Mouse (Mus musculus): ENCODE results near the gene Tfb1m.

Gene Tfb1m

DNA sequence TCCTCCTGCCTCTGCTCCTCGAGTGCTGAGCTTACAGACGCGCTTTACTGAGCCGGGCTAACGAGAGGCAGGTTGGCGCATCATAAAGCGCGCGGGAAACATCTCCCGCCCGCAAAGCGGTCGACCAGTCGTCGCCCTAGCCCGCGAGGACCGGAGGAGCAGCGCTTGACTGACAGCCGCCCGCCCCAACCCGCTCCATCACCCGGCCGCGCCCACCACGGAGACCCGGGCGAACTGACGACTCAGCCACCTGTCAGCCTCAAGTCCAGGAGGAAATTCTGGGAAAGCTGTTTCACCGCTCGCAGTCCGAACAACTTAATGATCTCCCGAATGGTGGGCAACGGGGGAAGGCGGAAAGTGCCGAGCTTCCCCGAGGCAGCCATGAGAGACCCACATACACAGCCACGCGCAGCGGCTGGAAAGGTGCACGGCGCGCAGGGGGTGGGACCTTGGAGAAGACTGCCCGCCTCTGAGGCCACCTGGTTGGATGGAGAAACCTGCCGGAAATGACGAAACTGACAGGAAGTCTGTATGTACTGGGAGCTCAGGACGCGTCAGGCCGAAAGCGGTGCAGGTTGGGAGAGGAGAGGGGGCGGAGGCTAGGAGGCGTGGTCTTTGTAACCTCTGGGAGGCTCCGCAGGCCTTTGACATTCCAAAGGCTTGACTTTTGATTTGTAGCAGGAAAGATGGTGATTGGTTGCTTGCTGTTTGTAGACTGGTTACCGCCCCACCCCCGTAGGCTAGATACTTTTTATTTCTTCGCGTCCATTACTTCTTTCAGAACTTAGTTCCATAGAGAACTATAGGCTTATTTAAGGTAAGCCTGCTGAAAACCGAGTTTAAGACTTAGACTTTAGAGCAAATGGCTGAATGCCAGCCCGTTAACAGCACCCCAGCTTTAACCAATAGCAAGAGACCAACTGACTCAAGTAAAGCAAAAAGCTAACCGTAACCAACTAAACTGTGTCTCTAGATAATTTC lies at the start of gene Tfb1m:
Gene Tfb1m (minus strand): TSS at position 451 of the 981 bp plus-strand sequence.
- in situ Hi-C loops (cut with MboI; ENCODE audit: low pct_unique_long_range_greater_than_20kb in 1 of 2, low sequenced_read_pairs in 2 of 2, unreplicated experiment in 1 of 2), result no loop called here

DNA sequence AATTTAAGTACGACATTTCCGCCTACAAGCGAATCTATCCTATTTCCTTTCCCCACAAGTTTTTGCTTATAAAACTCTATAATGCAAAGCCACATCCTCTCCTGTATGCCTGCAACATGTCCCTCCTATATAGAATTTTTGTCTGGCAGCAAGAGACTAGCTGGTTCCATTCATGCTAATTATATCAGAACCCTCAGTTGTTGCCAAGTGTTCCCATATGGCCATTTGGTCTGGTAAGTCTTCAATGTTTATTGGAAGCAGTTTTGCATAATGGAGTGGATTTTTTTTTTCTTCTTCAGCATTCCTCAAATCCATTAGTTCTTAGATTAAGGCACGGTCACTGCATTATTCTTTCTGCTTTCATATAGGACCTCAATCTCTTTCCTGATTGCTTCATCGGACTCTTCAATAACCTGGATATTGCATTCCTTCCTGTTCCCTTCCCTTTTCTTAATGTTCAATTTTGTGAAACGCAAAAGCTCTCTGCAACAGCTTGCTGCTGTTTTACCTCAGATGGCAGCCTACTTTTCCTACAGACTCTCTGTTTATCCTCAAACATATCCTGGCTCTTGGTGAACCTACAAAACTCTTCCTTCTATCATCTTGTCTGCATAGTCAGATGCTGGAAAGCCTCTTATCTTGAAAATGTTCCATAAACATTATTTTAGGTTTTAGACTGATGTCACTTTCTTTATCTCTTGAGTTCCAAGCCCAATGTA lies 45.5 kb upstream of the Tfb1m start:
- in situ Hi-C loops (cut with MboI; ENCODE audit: low pct_unique_long_range_greater_than_20kb in 1 of 2, low sequenced_read_pairs in 2 of 2, unreplicated experiment in 1 of 2), result no loop called here

DNA sequence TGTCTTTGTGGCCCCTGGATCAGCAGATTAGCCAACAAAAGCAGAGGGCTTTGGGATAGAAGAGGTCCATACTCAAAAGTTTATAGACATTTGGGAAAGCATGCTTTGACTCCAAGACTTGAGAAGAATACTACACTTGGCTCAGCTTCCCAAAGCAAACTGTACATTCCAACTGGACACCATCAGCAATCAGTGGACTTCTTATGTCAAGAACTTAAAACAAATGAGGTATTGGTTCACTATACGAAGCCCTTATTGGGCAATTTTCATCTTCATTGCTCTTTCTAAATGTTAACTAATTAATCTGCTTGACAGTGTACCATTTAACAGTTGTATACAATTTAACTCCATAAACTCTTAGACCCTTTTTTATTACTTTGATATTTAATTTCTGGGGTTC lies 40.8 kb upstream of the Tfb1m start:
- in situ Hi-C loops (cut with MboI; ENCODE audit: low pct_unique_long_range_greater_than_20kb in 1 of 2, low sequenced_read_pairs in 2 of 2, unreplicated experiment in 1 of 2), result loop anchor here in 1 of 2 experiments (25.0 kb wide), 2 partner anchors 189 to 514 kb away; no protein-coding TSS in a partner anchor

DNA sequence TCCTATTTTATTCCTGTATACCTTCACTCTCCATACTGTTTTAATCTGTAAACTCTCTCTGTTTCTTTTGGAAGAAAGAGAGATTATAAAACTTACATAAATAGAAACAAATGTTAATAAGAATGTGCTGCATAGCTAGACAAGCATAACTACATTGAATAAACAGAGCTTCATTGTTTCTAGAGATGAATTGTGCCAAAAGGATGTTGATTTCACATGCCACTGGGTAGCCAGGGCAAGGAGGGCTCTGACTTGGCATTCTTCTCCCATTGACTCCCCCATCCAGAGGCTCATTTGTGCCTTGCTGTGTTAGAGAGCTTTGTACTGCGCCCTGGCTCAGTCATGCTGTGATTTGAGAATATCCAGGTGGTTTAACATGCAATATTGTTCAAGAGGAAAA lies 40.3 kb upstream of the Tfb1m start:
- in situ Hi-C loops (cut with MboI; ENCODE audit: low pct_unique_long_range_greater_than_20kb in 1 of 2, low sequenced_read_pairs in 2 of 2, unreplicated experiment in 1 of 2), result loop anchor here in 1 of 2 experiments (25.0 kb wide), 2 partner anchors 189 to 514 kb away; no protein-coding TSS in a partner anchor

DNA sequence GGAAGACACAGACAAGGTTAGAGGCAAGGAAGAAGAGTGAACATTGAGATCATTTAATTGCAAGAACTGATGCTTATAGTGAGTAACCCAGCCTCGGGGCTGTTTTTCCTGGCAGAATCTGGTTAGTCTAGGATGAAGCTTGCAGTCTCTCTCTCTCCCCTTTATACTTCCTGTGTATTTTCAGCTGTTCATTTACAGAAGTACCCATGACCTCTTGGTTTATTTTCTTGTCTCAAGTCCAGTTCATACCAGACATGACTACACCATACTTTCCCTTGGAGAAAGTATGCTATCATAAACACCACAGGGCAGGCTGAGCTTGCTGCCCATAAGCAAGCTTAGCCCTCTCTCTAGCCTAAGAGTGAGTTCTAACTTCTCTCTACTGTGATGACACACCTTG lies 39.5 kb upstream of the Tfb1m start:
- in situ Hi-C loops (cut with MboI; ENCODE audit: low pct_unique_long_range_greater_than_20kb in 1 of 2, low sequenced_read_pairs in 2 of 2, unreplicated experiment in 1 of 2), result loop anchor here in 1 of 2 experiments (25.0 kb wide), 2 partner anchors 190 to 515 kb away; no protein-coding TSS in a partner anchor

DNA sequence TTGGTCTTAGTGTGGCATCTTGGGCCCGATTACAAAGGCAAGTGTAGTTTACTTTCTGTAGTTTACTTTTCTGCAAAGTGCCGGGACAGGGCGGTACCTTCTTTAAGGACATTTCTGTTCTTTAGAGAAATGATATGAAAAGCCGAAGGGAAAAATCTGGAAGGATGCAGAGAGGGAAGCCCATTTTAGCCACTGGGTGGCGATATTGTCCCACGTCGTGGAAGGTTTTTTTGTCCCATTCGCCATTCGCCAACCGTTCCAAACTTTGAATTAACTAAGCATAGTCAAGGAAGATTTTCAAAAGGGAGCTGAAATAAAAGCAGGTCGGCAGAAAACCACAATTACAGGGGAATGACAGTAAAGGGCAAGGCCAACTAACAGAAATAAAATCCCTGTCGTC lies 13.3 kb upstream of the Tfb1m start:
- in situ Hi-C loops (cut with MboI; ENCODE audit: low pct_unique_long_range_greater_than_20kb in 1 of 2, low sequenced_read_pairs in 2 of 2, unreplicated experiment in 1 of 2), result no loop called here

DNA sequence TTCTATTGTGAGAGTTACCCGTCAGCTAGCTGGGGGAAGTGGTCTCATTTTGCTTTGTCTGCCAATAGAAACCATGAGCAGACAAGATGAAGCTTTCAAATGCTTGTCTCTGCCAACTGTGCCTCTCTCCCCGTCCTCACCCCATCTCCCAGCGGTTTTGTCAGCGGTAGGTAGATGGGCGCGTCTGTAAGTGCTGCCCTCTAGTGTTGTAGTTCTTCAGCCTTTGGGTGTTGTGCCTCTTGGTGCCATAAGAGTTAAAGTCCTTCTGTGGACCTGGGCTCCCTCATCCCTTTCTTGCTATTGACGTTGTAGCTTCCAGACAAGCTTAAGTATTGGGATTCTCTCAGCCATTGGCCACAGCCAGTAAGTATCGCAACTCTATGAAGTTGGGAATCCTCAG lies 4.8 kb upstream of the Tfb1m start:
- in situ Hi-C loops (cut with MboI; ENCODE audit: low pct_unique_long_range_greater_than_20kb in 1 of 2, low sequenced_read_pairs in 2 of 2, unreplicated experiment in 1 of 2), result no loop called here

DNA sequence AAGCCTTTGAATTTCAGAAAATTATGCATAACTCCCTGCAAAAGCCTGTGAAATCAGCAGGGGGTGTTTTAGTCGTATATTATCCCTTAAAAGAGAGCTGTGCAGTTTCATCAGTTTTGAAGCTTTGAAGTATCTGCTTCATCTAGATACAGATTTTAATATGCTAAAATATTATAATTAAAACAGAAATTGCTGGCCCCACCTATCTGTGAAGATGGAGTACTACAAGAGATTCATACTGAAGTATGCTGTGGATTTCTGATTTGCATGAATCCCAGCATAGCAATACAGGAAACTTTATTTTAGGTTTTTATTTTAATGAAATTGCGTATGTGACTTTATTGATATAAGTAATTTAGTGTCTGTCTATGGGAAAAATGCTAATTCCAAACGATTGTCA lies 3.0 kb upstream of the Tfb1m start:
- in situ Hi-C loops (cut with MboI; ENCODE audit: low pct_unique_long_range_greater_than_20kb in 1 of 2, low sequenced_read_pairs in 2 of 2, unreplicated experiment in 1 of 2), result no loop called here

DNA sequence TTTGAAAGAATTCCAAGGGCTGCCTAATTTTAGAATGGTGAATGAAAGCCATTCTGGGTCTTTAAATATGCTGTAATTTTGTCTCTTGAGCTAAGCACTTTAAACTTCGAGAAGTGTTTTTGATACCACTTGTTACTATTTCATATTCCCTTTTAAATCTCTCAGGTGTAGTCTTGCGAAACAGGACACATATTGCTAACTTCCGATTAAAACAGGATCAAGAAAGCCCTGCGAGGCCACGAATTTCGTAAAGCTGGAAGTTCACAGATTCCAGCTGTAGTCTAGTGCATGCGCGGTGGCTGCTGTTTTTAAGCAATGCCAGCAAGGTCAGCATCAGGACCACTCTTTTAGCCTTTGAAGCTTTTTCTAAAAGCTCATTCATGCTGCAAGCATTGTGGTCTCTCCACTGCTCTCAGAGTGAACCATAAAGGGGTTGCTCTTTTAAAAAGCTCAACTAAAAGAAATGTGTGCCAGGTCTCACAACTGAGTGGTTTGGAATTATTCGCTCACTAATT lies 832 bp upstream of the Tfb1m start:
- in situ Hi-C loops (cut with MboI; ENCODE audit: low pct_unique_long_range_greater_than_20kb in 1 of 2, low sequenced_read_pairs in 2 of 2, unreplicated experiment in 1 of 2), result no loop called here

DNA sequence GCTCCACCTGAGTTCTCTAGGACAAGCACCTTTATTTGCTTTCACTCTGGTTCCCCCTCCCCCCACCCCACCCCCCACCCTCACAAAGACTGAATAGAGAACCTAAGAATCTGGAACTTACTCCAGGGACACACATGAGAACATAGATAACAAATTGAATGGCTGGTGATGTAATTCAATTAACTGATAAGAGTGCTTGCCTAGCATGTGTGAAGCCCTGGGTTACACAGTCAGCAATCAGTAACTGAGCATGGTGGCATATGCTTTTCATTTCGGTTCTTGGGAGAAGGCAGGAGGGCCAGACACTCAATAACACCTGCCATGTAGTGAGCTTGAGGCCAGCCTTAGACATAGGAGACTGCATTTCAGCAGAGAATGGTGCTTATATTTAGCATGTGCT lies 1.3 kb downstream of the Tfb1m start:
- in situ Hi-C loops (cut with MboI; ENCODE audit: low pct_unique_long_range_greater_than_20kb in 1 of 2, low sequenced_read_pairs in 2 of 2, unreplicated experiment in 1 of 2), result no loop called here

DNA sequence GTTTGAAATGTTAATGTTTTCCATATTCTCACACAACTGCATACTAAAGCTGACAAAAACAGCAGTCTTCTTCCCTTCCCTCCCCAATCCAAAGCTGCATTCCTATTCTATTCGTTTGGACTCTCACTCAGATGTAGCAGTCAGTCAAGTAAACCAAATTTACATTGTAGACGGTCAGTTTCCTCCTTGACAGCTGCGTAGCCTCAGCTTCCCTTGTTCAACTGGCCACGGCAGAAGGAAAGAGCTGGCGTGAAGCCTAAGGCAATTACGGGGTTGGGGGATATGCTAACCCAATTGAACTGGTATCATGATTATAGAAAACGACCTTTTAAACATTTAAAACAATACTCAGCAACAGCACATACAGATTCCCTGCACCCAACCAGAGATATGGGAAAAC lies 9.9 kb downstream of the Tfb1m start:
- in situ Hi-C loops (cut with MboI; ENCODE audit: low pct_unique_long_range_greater_than_20kb in 1 of 2, low sequenced_read_pairs in 2 of 2, unreplicated experiment in 1 of 2), result no loop called here

DNA sequence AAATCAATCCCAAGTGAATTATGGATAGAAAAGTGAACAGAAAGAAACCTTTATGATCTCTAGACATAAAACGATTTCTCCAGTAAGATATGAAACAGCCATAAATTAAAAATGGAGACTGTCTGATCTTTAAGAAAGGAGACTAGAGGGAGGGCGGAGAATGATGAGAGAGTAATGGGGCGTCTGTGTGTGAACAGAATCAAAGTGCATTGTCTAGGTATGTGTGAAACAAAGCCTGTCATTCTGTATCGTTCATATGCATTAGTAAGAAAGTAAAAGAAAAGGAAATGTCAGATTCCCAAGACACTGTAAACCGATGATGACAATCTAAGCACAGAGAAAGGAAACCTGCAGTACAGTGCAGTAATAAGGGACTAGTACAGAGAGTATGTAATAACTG lies 16.5 kb downstream of the Tfb1m start:
- in situ Hi-C loops (cut with MboI; ENCODE audit: low pct_unique_long_range_greater_than_20kb in 1 of 2, low sequenced_read_pairs in 2 of 2, unreplicated experiment in 1 of 2), result no loop called here

DNA sequence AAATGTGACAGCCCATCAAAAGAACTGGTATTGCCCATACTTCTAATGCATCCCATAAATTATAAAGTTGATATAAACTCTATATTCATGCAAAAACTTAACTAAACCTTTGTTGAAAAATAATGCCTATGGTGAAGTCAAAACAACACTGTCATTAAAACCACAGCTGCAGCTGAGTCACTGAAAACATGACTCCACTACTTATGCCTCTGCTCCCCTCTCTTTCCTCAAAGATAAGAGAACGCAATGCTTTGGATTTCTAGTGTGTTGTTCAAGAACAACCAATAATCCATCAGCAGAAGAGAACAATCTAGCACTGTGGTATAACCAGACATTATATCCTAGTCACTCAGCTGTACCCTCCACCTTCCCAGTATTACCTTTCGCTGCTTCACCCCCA lies 17.3 kb downstream of the Tfb1m start:
- in situ Hi-C loops (cut with MboI; ENCODE audit: low pct_unique_long_range_greater_than_20kb in 1 of 2, low sequenced_read_pairs in 2 of 2, unreplicated experiment in 1 of 2), result no loop called here

DNA sequence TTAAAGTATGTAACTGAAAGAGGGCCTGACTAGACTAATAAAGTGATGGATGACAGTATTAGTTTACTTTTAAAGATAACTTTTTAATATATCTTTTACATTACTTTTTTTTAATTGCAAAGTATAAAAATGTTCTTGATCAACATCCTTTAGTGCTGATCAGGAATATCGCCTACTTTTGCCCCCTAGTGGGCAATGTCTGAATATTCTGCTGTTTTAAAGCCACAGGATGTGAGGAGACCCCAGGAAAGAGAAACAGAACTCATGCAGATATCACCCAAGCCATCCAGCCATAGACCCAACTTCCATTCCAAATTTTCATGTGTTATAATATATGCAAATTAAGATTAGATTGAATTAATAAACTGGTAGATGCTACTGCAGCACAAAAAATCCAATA lies 24.2 kb downstream of the Tfb1m start:
- in situ Hi-C loops (cut with MboI; ENCODE audit: low pct_unique_long_range_greater_than_20kb in 1 of 2, low sequenced_read_pairs in 2 of 2, unreplicated experiment in 1 of 2), result no loop called here

DNA sequence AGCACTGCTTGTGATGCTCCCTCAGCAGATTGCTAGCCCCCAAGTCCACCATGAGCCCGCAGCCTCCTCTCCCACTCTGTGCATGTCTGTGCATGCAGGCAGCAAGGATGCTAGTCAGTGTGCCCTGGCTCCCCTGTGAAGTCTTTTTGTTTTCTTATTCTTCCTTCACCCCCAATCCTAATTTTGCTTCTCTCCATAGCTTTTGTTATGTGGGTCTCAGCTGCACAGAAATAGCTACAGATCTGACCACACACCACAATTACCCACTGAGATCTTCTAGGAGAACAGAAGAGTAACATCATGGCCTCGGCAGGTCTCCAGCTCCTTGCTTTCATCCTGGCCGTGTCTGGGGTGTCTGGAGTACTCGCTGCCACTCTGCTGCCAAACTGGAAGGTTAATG lies 25.3 kb downstream of the Tfb1m start, which contains the start of gene Cldn20:
Gene Cldn20 (plus strand): TSS at position 301 of the 400 bp plus-strand sequence.
- in situ Hi-C loops (cut with MboI; ENCODE audit: low pct_unique_long_range_greater_than_20kb in 1 of 2, low sequenced_read_pairs in 2 of 2, unreplicated experiment in 1 of 2), result no loop called here

DNA sequence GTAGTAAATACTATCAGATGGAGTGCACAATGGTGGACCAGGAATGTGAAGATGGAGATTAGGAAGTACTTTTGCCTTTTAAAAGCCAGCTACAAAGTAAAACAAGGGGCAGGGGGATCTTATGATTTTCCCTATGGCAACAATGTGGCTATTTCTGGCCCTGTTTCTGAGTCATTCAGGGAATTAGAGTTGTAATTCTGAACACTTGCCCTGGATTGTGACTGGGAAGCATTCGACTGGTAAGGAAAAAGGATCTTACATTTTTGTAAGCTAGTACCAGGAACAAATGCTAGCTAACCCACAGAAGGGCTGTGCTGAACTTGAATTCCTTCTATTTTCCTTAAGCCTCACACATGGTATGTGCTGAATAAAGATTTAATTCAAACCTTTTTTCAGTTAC lies 25.9 kb downstream of the Tfb1m start:
- in situ Hi-C loops (cut with MboI; ENCODE audit: low pct_unique_long_range_greater_than_20kb in 1 of 2, low sequenced_read_pairs in 2 of 2, unreplicated experiment in 1 of 2), result no loop called here

DNA sequence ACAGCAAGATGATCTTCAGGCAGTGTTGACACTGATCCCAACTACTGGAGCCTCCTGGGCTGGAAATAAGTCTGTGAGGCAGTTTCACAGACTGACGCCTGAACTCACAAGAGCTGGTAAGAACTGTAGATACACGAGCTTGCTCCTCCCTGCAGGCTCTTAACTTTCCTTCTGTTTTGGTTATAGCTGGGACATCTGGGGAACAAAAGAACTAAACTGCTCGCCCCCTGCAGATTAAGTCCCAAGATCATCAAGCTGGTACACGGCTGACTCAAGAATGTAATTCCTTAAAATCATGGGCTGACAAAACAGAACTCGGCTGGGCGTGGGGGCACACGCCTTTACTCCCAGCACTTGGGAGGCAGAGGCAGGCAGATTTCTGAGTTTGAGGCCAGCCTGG lies 27.0 kb downstream of the Tfb1m start:
- in situ Hi-C loops (cut with MboI; ENCODE audit: low pct_unique_long_range_greater_than_20kb in 1 of 2, low sequenced_read_pairs in 2 of 2, unreplicated experiment in 1 of 2), result no loop called here

DNA sequence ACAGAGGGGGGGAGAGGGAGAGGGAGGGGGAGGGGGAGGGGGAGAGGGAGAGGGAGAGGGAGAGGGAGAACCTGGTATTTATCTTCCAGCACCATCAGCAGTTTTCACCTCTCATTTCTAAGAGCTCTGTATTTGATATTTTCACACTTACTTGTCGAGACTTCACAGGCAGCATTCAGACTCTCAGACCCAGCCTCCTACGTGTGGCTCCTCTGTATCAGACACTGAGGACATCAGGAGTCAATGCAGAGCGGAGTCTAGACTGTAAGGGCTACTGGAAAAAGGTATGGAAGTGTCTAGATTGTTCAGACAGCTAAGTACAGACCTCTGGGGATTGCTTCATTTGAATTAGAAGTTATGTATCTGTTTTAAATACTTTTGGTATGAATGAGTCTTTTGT lies 28.1 kb downstream of the Tfb1m start:
- in situ Hi-C loops (cut with MboI; ENCODE audit: low pct_unique_long_range_greater_than_20kb in 1 of 2, low sequenced_read_pairs in 2 of 2, unreplicated experiment in 1 of 2), result no loop called here

DNA sequence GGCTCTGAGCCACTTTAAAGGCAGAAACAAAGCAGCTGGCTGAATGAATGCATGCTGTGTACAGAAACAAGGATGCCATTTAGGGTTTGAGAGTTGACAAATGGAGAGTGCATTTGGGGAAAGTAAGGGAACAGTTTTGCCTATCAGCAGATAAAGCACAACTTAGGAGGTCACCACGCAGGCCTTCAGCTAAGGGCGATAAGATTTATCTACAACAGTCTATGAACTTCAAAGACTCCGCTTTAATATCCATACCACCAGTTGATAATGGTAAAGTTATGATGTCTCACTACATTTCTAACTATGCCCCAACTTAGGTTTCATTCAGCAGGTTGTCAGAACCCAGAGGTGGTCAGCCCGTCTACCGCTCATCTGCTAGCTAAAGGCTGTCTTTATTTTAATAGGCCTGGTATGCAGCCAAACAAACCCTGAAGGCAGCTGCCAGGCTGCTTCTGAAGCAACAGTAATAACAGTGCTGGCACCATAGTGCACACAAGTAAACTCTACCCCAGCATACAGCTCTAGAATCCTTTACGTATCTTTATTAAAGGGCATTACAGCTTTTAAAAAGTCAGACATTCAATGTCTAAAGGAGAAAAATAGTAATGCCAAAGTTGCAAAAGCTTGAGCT lies 29.6 kb downstream of the Tfb1m start:
- in situ Hi-C loops (cut with MboI; ENCODE audit: low pct_unique_long_range_greater_than_20kb in 1 of 2, low sequenced_read_pairs in 2 of 2, unreplicated experiment in 1 of 2), result no loop called here

Data from mouse embryonic stem cell (cell line).